Mouse (Mus musculus): ENCODE data around the gene Picalm.

Picalm gene

DNA sequence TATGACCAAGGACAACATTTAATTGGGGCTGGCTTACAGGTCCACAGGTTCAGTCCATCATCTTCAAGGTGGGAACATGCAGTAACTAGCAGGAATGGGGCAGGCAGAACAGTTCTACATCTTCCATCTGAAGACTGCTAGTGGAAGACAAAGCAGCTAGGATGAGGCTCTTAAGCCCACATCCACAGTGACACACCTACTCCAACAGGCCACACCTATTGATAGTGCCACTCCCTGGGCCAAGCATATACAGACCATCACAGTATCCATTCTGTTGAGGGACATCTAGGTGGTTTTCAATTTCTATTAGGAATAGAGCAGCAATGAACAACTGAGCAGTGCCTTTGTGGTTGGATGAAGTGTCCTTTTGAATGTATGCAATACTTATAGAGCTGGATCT, 80.9 kb downstream of the Picalm start:
- no peak for DNase-seq (ENCODE audit: low read depth)

- no peak for DNase-seq (ENCODE audit: low read depth)
Measured at GRCm38 (mm10) chr7:90216511-90216910, 86.5 kb downstream of the Picalm start.

DNA sequence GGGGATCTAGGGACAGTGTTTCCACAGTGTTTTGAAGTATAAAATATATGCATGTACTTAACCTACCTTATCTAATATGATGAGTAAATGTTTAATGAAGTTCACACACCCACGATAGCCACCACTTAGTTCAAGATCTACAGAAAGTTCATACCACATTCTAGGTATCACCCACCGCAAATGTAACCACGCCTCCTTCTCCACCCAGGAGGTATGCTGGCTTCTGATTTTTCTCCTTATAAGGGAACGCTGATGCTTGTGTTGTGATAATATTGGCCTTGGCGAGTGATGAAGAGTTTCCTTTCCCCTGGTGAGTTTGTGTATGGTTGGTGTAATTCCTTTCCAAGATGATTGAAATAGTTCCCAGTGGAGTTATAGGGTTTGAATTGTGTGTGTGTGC, 88.1 kb downstream of the Picalm start:
- DNase-seq (ENCODE audit: low read depth), result no peak

DNA sequence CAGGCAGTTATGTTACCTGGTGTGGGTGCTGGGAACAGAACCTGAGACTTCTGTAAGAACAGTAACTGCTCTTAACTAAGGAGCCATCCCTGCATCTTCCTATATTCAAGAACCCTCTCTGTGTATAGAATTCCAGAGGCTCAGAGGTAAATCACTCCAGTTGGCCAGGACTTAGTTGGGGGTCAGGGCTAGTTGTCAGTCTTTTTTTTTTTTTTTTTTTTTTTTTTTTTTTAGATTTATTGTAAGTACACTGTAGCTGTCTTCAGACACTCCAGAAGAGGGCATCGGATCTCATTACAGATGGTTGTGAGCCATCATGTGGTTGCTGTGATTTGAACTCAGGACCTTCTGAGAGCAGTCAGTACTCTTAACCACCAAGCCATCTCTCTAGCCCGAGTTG, 91.5 kb downstream of the Picalm start:
- no peak for DNase-seq (ENCODE audit: low read depth)

DNA sequence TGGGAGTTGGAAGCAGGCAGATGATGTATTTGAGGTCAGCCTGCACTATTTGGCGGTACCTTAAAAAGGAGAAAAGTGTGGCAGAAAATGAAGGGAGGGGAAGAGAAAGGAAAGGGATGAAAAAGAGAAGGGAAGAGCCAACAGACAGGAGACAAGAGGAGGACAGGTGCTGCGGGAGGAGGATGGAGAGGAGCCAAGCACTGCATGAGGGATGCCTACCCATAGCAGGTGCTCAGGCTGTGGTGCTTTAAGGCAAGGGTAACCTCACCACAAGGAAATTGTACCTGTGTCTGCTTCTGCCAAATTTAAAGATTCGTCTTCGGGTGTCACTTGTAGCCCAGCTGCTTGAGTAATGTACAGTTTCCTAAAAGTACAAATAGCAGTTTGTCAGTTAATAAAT, 98.1 kb downstream of the Picalm start:
- no peak for DNase-seq (ENCODE audit: low read depth)

- DNase-seq (ENCODE audit: low read depth), result peak; percentile 41
Measured at GRCm38 (mm10) chr7:90228884-90229283, 98.9 kb downstream of the Picalm start.

GRCm38 (mm10) chr7:90231431-90231830, 101.4 kb downstream of the Picalm start:
- DNase-seq (ENCODE audit: low read depth), result no peak

- no peak for DNase-seq (ENCODE audit: low read depth)
Measured at GRCm38 (mm10) chr7:90233921-90234320, 103.9 kb downstream of the Picalm start.

DNA sequence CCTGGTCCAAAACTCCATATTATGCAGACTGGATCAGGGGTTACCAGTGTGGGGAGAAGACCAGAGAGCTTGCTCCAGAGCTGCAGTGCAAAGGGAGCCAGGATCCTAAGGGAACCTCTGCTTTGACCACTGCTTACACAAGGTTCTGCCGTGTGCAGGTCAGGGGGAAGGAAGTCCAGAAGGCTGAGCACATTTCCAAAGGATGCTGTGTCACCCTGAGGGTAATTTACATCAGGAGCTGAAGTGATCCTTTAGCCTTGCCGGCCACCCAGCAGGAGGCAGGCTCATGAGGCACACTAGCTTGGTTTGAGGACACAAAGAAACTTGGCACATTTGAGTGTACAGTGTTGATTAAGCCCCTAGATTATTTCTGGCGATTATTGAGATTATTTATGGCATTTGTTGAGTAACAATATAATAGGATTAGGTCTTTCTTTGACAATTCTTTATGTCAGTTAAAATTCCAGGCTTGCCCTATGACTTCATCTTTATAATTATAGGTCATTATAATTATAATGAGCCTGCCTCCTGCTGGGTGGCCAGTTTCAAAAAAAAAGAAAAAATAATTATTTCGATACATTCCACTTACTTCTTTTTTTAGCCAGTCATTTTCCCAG, 106.4 kb downstream of the Picalm start:
- no peak for DNase-seq (ENCODE audit: low read depth)

DNA sequence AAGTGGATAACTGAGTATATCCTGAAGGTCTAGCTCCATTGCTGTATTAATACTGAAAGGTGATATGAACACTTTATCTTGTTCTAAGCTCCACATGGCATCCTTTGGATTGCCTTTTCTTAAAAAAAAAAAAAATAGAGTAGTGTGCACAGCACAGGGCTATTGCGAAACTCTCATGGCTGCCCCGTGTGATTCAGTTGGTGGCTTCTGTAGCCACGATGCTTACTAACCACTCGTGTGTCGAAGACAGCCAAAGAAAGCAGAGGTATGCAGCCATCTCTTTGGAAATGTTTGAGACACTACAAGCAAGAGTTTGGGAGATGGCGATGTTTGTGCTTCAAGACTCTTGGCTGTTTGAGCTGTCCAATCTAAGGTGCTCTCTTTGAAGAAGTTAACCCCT, 113.1 kb downstream of the Picalm start:
- no peak for DNase-seq (ENCODE audit: low read depth)

GRCm38 (mm10) chr7:90243643-90244042, 113.6 kb downstream of the Picalm start:
- DNase-seq (ENCODE audit: low read depth), result no peak

GRCm38 (mm10) chr7:90252946-90253345, 122.9 kb downstream of the Picalm start:
- DNase-seq (ENCODE audit: low read depth), result no peak

GRCm38 (mm10) chr7:90258701-90259100, 128.7 kb downstream of the Picalm start:
- DNase-seq (ENCODE audit: low read depth), result no peak

DNA sequence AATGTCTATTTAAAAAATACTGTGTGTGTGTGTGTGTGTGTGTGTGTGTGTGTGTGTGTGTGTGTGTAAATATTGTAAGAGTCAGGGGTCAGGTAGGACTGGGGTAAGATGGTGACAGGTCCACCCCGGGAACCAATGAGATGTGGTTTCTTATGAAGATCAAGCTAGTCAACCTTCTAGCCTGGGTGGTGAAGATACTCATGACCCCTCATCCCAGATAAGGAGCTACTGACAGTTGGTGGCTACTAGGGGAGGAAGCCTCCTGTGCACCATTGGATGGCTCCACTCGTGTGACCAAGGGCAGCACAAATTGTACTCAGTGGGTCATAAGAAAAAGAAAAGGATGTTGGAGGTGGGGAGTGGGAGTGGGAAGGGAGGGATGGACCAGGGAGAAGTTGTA, 129.9 kb downstream of the Picalm start:
- no peak for DNase-seq (ENCODE audit: low read depth)

GRCm38 (mm10) chr7:90261902-90262599, 132.0 kb downstream of the Picalm start:
- DNase-seq (ENCODE audit: low read depth), result no peak

Measured in c-Kit-positive CD71-positive TER-119-negative erythroid progenitor cells, embryonic 14.5 days (primary cell).